Mouse (Mus musculus) neural tube, embryonic 11.5 days (tissue): ENCODE measurements around the gene Slc25a45. TPM values are rescaled to one million over a fixed set of nuclear protein-coding genes. Genes with fewer than 3 reads are reported as not detected.

Experiments
- ATAC-seq: fragments of 200-750 bp; cut with Nextera tagmentation; 2 replicates; pipeline ENCODE4 v1.8.0; 2017; ENCODE audit warnings: moderate number of reproducible peaks, mild to moderate bottlenecking, moderate TSS enrichment, moderate library complexity; ENCODE audit not compliant: insufficient read depth, low FRiP score, low TSS enrichment
- DNase-seq: peaks from one replicate; pipeline ENCODE4 v3.0.0-alpha.2; 2015; ENCODE audit warnings: low spot score
- H3K27ac ChIP-seq: fragments of 300-500 bp; sonication (generic); 2 replicates; pipeline ENCODE4 v1.5.1; 2014; ENCODE audit warnings: low read depth, mild to moderate bottlenecking, low read length
- H3K27me3 ChIP-seq: fragments of 300-500 bp; sonication (generic); 2 replicates; pipeline ENCODE4 v1.6.1; 2014; ENCODE audit warnings: mild to moderate bottlenecking, low read length, mixed read lengths; ENCODE audit not compliant: control insufficient read depth, insufficient read depth
- H3K36me3 ChIP-seq: fragments of 300-500 bp; sonication (generic); 2 replicates; pipeline ENCODE4 v1.6.1; 2014; ENCODE audit warnings: mild to moderate bottlenecking, low read length, moderate library complexity, mixed read lengths; ENCODE audit not compliant: control insufficient read depth, insufficient read depth
- H3K4me1 ChIP-seq: fragments of 300-500 bp; sonication (generic); 2 replicates; pipeline ENCODE4 v1.6.1; 2014; ENCODE audit warnings: low read length, mixed read lengths; ENCODE audit not compliant: control insufficient read depth, insufficient read depth
- H3K4me2 ChIP-seq: fragments of 300-500 bp; sonication (generic); 2 replicates; pipeline ENCODE4 v1.6.1; 2014; ENCODE audit warnings: low read depth, mild to moderate bottlenecking, moderate library complexity
- H3K4me3 ChIP-seq: fragments of 300-500 bp; sonication (generic); 2 replicates; pipeline ENCODE4 v1.5.1; 2014; ENCODE audit warnings: low read depth, low read length
- H3K9ac ChIP-seq: fragments of 300-500 bp; sonication (generic); 2 replicates; pipeline ENCODE4 v1.6.1; 2014; ENCODE audit warnings: mild to moderate bottlenecking, low read length
- H3K9me3 ChIP-seq: fragments of 300-500 bp; sonication (generic); 2 replicates; pipeline ENCODE4 v1.6.1; 2016; ENCODE audit warnings: low read length; ENCODE audit not compliant: control insufficient read depth
- whole genome bisulfite sequencing: fragments of 180-500 bp; shearing (Covaris S2); extraction: QIAGEN DNeasy Blood & Tissue Kit; methylation state at CpG from one replicate; pipeline ENCODE4 v1.1.7; 2014; 5-methylcytosine and 5-hydroxymethylcytosine counted together
- polyA plus RNA-seq: library from polyadenylated mRNA; unstranded; fragments of >200 nt; fragmentation: Nextera tagmentation; extraction: Ambion mirVana; gene quantifications from 2 replicates; pipeline ENCODE4 v1.2.1, GENCODE M21; 2014

The Slc25a45 gene
- polyA plus RNA-seq, 1 experiment from 2014 or later: 0.74 TPM

DNA sequence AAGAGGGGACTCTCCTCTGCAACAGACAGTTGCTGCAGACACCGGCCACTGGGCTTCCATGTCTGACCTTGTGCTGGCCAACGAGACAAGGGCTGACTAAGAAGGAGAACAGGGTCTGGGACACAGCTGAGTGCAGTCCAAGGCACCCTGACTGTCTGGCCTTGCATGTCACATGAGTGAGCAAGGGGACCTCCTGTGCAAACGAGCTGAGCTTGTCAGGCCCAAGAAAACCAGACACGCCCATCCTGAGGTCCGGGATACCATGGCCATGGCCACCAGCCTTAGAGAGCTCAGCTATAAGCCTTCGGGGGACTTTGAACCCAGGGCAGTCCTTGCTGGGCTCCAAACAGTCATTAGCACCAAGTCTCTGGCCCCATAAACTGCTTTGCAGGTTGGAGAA lies 9.5 kb upstream of the Slc25a45 start:
- Histone ChIP-seq H3K9ac (no peak overlapping the region), H3K27ac (no peak overlapping the region), H3K4me3 (no peak overlapping the region), H3K27me3 (no peaks in the 10 kb centered on the region), H3K4me1 (peaks cover 8% of the 10 kb centered on the region), H3K9me3 (no peaks in the 10 kb centered on the region), H3K4me2 (no peak overlapping the region), H3K36me3 (peaks cover 9% of the 10 kb centered on the region)
- DNase-seq: no peak
- 95% methylated on average over 6 of the region's 6 CpGs for WGBS
- ATAC-seq: no peak

DNA sequence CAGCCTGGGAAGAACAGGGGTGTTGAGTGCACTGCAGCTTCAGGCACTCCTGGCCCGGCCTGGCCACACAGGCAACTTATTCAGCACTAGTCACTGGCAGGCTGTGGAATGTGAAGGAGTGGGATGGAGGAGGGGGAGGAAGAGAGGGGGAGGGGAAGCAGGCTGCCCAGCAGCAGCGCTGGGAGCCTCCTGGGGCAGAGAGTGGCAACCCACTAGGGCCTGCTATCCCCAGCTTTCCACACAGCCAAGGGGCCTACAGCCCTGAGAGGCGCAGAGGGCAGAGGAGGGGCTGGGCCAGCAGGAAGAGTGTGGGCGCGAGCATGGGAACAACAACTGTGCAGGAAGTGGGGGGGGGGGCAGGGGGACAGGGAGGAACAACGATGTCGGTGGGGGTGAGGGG lies 6.3 kb upstream of the Slc25a45 start:
- Histone ChIP-seq H3K4me1 (peaks cover 20% of the 10 kb centered on the region), H3K9me3 (no peaks in the 10 kb centered on the region), H3K27me3 (no peaks in the 10 kb centered on the region), H3K4me2 (0 out of 2 replicates have a peak overlapping the region, but pooled peaks have one; percentile 14), H3K36me3 (peaks cover 2% of the 10 kb centered on the region; the same call in 1 of the 2 replicates), H3K4me3 (no peak overlapping the region), H3K9ac (peak overlapping the region; percentile 44), H3K27ac (peak overlapping the region; percentile 27; the same call in 1 of the 2 replicates)
- WGBS: 4% methylated on average over 7 of the region's 7 CpGs
- DNase-seq (peak; percentile 56), ATAC-seq (no peak)

DNA sequence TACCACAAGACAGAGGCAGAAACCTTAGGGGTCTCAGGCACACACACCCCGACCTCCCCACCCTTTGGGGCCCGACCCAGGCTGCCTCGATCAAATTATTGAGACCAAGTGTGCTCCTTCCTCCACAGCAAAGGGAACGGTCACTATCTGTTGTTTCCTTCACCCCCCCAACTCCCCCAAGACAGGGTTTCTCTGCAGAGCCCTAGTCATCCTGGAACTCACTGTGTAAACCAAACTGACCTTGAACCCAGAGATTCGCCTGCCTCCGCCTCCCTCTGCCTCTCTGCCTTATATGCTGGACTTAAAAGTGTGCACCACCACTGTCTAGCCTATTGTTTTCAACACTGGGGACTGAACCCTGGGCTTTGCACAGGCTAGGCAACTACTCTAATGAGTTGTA lies 5.9 kb upstream of the Slc25a45 start:
- Histone ChIP-seq H3K27me3 (no peaks in the 10 kb centered on the region), H3K4me3 (no peak overlapping the region), H3K27ac (no peak overlapping the region), H3K4me2 (0 out of 2 replicates have a peak overlapping the region, but pooled peaks have one; percentile 14), H3K9me3 (no peaks in the 10 kb centered on the region), H3K4me1 (peaks cover 20% of the 10 kb centered on the region), H3K36me3 (peaks cover 2% of the 10 kb centered on the region; the same call in 1 of the 2 replicates), H3K9ac (peak overlapping the region; percentile 44; the same call in 1 of the 2 replicates)
- DNase-seq: no peak
- ATAC-seq: no peak
- 50% methylated on average over 6 of the region's 6 CpGs for WGBS

DNA sequence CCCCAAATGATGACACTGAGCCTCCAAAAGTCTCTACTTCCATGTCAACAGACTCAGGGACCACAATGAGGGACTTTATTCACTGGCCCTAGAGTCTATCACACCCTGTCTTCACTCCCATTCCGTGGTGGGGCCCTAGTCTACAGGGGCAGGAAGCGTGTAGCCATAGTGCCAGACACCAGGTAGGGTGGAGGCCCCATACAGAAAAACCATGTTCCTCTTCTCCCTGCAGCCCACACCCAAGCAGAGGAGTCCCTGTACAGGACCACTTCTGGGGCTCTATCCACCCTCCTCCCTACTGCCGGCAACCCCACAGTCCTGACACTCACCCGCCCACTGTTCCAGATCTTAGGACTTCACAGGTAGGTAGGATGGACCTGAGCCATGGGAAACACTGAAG lies 5.1 kb upstream of the Slc25a45 start:
- peaks cover 20% of the 10 kb centered on the region for H3K4me1 ChIP-seq

DNA sequence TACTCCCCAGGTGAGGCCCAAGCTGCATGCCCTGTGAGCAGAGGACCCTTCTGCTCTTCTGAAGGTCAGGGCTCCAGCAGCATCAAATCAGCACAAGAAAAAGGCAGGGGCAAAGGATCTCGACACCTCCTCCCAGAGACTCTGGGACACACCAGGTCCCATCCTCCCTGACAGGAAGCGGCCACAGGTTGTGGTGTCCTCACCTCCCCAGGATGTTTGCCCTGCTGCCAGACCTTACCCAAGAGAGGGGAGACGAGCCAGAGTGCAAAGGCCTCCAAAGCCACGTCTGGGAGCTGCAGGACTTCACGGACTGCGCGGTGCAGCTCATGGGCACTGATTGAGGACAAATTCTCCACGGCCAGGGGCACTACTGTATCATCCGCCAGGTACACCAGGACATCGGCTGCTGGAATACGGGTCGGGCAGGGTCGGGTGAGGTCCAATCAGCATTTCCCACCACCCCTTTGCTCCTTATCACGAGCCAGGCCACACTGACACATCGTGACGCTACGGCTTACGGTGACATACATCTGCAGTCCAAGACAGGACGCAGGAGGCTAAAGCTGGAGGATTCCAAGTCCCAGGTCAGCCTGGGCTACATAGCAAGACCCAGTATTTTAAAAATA lies 4.6 kb upstream of the Slc25a45 start:
- ATAC-seq (no peak), DNase-seq (no peak)
- Histone ChIP-seq H3K27me3 (no peaks in the 10 kb centered on the region), H3K9ac (no peak overlapping the region), H3K36me3 (peaks cover 2% of the 10 kb centered on the region; the same call in 1 of the 2 replicates), H3K27ac (no peak overlapping the region), H3K9me3 (no peaks in the 10 kb centered on the region), H3K4me2 (no peak overlapping the region), H3K4me3 (no peak overlapping the region), H3K4me1 (peaks cover 20% of the 10 kb centered on the region)
- WGBS: 92% methylated on average over 19 of the region's 19 CpGs

More for the DNA sequence above, 5.1 kb upstream of the Slc25a45 start:
- no peak for DNase-seq
- no peaks in the 10 kb centered on the region for H3K9me3 ChIP-seq
- no peak for ATAC-seq
- H3K4me3 ChIP-seq: no peak overlapping the region
- no peaks in the 10 kb centered on the region for H3K27me3 ChIP-seq
- H3K9ac ChIP-seq: no peak overlapping the region
- H3K27ac ChIP-seq: no peak overlapping the region
- 92% methylated on average over 4 of the region's 4 CpGs for WGBS
- H3K36me3 ChIP-seq: peaks cover 2% of the 10 kb centered on the region; the same call in 1 of the 2 replicates
- no peak overlapping the region for H3K4me2 ChIP-seq

DNA sequence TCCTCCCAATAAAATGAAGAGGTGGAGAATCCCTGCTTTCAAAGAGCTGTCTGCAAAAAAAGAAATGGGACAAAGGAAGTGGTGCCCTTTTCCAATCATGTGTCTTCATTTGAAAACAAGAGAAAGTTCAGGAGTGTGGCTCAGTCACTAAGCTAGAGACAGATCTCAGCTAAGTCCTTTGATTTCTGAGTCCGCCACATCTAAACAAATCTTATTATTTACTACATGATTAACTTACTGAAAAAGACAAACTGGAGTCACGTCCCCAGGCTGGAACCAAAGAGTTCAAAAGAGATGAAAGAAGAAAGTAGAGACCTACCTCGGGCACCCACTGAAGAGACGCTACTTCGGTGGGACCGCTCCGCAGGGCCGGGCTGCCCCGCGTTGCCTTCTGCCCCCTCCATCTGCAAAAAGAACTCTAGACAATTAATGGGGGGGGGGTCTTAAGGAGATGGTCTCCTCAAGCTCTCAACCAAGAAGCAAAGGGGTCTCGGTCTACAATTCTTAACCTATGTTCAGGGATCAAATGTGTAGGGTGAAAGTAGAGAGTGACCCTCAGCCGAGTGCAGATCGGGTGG lies 3.1 kb upstream of the Slc25a45 start:
- WGBS: 14% methylated on average over 13 of the region's 13 CpGs
- Histone ChIP-seq H3K27ac (no peak overlapping the region), H3K4me1 (peaks cover 20% of the 10 kb centered on the region), H3K4me3 (peak overlapping the region; percentile 80), H3K9me3 (no peaks in the 10 kb centered on the region), H3K4me2 (peak overlapping the region; percentile 66), H3K9ac (peak overlapping the region; percentile 78), H3K27me3 (no peaks in the 10 kb centered on the region), H3K36me3 (no peaks in the 10 kb centered on the region; the same call in 1 of the 2 replicates)
- ATAC-seq (no peak), DNase-seq (no peak)

DNA sequence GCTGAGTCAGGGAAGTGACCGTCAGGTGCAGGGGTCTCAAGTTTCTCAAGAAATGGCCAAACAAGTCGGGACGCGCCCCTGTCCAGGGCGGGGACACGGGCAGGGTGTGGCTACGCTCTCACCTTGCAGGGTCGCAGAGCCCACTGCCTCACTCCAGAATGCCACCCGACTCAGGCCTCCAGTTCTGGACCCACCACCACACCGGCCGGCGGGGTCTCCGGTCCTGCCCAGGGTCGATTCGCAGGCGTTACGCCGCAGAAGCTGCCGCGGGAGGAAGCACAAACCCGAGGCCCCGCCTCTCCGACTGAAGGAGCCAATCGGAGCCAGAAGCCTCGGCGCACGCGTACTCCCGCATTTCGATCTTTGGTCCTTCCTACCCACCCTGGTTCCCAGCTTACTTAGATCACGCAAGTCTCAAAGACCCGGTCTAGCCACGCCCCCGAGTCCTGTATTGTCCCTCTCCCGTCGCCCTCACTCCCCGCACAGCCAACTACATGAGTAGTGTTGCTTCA lies 2.6 kb upstream of the Slc25a45 start, which contains the start of gene Frmd8:
Gene Frmd8, minus strand, starts transcription at position 306 of the 512 bp plus-strand sequence.
- peak; percentile 87 for ATAC-seq
- no peaks in the 10 kb centered on the region; the same call in 1 of the 2 replicates for H3K36me3 ChIP-seq
- H3K4me2 ChIP-seq: peak within 1 kb of the TSS; percentile 66
- peak; percentile 93 for DNase-seq
- under 1% methylated on average over 37 of the region's 37 CpGs for WGBS
- H3K9me3 ChIP-seq: no peaks in the 10 kb centered on the region
- peak within 1 kb of the TSS; percentile 80 for H3K4me3 ChIP-seq
- peak within 1 kb of the TSS; percentile 78 for H3K9ac ChIP-seq
- peak within 1 kb of the TSS; percentile 34; the same call in 1 of the 2 replicates for H3K27ac ChIP-seq
- H3K4me1 ChIP-seq: peaks cover 20% of the 10 kb centered on the region
- no peaks in the 10 kb centered on the region for H3K27me3 ChIP-seq

DNA sequence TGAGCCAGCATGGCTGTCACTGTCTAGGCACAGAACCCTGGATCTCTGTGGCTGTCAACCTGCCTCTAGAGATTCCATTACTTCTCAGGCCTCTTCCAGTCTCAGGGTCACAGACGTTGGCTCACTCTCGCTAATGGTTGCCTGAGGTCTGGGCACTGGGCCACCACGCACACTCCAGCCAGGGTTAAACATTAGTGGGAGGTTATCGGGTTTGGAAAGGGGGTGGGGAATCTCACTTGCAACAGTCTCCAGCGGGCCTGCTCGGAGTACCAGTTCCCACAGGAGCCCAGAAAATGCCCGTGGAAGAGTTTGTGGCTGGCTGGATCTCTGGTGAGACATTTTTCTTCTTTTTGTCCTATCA lies 734 bp downstream of the Slc25a45 start:
- Histone ChIP-seq H3K4me3 (no peak overlapping the region), H3K36me3 (no peaks in the 10 kb centered on the region), H3K27ac (no peak overlapping the region), H3K27me3 (no peaks in the 10 kb centered on the region), H3K9me3 (no peaks in the 10 kb centered on the region), H3K4me2 (no peak overlapping the region), H3K4me1 (peaks cover 12% of the 10 kb centered on the region; the same call in 1 of the 2 replicates), H3K9ac (no peak overlapping the region)
- no peak for DNase-seq
- no peak for ATAC-seq
- 82% methylated on average over 7 of the region's 7 CpGs for WGBS
